Mouse (Mus musculus) testis, postnatal 10 days (tissue): ENCODE results near the gene Dgkb.

Source experiments
- DNase-seq: peaks from one replicate; pipeline ENCODE4 v3.0.0; 2021; ENCODE audit warnings: low spot score

Dgkb gene

DNA sequence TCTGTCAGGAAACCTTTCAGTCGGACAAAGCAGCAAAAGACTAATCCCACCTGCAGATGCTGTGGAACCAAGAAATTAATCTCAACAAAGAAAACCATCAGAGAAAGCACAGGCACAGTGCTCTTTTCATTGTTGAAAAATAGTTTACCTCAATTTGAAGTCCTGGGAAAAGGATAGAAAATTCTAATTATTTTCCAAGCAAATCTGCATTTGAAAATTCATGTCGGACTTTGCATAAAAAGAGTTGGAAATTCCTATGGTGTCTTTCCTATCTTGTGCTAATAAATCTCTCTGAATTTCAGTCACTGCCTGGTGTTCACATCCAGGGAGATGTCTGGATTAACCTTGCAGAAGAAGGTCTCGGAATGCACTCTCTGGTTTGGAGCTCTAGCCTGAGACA lies at the start of gene Dgkb:
TSS of gene Dgkb (plus strand) at position 301 of the 400 bp plus-strand sequence.
- DNase-seq, result no peak

DNA sequence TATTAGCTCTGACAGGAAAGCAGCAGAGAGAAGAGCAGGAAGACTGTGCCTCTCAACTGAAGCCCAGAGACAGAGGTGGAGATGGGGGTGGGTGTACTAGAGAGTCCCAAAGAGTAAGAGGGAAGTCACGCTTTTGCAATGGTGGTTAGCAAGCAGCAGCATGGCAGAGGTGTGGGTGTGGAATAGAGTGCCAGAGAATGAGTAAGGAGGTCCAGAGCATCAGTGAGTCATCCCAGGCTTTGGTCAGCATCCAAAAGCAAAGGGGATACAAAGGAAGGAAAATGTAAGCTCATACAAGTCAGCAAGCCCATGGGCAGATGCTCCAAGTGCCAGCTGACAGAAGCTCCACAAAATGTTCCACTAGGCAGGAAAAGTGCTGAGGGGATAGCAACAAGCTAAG lies 47.7 kb upstream of the Dgkb start:
- DNase-seq, result no peak

DNA sequence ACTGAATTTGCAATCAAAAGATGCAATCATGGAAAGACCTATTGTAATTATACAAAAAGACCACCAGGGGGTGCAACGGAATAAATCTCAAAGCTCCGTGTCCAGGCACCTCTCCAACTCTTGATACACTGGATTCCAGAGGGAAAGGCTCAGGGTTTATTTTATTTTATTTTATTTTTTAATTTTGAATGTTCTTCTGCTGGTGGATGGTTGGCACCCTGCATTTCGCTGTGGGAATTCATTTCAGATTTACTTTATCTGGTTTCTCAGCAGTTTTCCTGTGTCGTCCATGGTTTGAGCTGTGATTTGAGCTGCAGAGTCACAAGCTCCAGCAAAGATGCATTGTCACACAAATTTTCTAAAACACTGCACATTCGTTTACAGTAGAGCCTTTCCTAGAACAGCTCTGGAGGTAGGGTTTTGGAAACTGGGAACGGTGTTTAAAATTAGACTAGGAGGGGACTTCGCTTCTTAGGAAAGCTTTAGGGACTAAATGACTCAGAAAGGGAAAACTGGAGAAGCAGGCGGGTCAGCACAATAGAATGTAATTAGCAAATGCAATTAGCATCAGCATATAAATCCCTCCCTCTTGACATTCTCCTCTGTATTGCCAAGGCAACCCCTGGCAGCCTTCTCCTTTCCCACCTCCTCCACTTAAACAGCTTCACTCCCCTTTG lies 43.7 kb upstream of the Dgkb start:
- DNase-seq, result no peak

DNA sequence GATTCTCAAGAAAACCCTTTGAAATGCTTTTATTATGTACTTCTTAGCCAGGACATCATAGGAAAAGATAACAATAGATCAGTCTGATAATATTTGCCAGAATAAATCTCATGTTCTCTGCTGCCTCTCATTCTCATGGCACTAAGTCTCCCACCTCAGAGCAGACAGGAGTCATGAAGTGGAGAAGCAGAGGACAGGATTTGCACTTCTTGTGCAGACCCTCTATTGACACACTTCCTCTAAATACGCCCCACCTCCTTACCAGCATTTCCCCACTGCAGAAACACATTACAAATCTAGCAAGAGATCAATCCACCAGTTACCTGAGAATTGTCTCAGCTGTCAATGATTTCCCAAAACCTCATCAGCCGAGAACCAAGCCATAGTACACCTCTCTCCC lies 42.9 kb upstream of the Dgkb start:
- no peak for DNase-seq

DNA sequence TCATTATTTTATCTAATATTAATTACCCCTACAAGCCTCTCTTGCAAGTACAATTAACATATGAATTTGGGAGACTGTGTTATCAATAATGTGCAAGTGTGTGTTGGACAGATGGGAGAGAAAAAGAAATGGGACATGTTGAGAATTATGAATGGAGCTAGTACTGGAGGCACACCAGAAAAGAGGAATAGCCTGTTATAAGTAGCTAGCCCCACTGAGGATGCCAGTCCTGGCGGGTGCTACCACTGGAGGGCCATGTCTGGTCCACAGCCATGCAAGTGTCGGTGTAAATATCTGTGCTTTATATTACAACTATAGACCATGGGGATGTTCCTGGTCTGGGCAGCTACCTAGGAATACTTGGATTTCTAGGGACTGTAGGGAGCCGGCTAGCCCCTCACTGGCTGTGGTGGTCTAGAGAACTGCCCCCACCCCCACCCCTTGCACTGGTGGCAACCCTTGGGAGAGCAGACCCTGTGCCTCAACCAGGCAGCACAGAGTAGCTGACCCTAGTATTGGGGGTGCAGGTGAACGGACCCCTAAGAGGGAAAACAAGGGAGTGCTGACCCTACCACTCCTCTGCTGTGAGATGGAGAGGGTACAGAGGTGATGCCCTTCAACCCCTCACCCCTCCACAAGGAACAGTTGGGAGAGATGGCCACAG lies 21.1 kb upstream of the Dgkb start:
- no peak for DNase-seq

DNA sequence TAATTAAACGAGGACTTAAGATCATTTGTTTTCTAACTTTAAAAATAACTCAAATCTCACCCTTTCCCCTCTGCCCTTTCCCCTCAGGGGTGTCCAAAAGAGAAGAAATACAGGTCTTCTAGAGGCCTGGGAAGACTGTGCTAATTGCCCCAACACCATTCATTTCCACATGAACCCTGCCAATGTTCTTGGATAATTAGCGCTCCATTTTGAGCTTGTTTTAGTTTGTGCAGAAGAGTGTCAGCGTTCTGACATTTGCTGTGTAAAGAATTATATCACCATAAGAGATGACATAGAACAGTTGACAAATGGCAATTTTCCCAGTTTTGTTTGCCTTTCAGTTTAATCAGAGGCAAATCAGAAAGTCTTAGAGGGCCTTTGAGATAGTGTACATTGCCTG lies 3.4 kb upstream of the Dgkb start:
- no peak for DNase-seq

DNA sequence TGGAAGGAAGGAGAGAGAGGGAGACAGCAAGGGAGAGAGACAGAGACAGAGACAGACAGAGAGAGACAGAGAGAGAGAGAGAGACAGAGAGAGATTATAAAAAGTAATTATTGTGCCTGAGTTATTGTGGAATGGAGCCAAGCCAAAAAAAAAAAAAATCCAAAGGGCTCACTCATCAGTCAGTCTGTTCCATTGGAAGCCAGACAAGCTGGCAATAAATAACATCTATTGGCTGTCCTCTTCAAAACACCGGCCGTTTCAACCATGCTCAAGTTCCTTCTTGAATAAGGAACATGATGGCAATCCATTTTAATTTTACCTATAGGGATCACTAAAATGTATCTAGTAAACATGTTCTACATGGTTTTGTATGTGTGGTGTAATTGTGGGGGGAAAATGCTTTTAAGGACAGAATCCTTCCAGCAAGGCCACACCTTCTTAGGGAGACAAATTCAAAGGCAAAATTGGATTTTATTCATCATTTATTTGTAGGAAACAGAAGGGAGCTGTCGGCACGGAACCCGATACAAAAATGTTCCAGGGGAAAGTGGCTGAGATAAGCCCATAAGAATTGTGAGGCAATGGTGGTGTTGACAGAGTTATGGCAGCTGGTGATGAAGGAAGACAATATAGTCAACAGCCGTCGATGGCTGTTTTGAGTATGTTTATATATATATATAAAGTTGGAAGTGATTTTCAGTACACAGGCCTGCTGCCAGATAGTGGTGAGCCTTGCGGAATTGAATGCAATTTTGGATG lies 3.7 kb downstream of the Dgkb start:
- no peak for DNase-seq

DNA sequence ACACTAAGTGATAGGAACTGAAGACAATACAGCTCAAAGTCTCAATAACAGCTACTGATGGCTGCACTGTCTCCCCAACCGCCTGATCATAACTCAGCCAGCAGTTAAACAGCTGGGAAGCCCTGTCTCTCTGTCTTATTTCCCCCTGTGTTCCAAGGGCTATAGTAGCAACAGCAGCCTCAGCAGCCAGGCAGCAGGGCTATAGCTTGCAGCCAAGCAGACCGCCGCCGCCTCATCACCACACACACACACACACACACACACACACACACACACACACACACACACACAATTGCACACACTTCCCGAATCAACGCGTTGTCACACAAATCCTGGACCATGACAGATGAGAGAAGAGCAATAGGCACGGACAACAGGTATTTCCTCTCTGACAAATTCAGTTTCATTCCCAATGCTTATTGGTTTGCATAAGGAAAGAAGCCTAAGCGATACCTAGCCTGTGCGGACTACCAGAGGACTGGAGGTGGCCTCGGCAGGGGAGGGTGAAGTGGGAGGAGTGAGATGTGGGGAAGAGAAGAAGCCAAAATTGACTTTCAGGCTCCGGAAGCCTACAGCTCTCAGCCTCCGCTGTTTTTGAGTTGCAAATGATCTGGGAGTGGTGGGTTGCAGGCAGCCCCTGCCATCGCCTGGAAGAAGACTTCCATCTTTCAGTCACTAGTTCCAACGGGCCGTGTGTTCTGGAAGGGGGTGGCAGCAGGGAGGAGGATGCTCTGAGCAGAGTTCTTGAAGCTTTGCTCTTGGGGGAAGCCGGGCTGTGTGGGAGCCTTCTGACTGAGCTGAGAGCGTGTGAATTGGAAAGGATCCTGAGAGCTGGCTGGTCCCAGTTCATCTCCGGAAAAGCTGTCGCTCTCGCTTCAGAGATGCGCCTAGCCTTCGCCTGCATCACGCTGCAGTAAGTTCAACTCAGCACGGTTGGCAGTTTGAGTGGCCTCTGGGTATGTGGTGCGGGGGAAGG lies 62.8 kb downstream of the Dgkb start:
- DNase-seq, result peak; percentile 41

DNA sequence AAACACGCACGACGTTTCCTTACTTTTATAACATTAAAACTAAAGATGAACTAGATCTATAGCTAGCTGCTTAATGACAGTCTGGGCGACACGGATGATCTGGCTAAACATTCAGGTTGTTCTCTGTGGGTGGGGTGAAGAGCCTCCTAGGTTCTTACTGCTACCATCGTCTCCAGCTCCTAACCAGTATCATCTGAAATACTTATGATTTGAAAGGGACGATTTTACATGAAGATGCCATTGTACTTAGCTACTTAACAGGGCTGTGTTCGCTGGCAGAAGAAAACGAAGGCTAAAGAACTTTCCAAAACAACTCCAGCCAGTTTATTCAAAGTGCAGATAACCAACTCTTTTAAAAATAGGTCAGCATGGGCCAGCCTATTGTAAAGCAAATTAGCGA lies 63.9 kb downstream of the Dgkb start:
- no peak for DNase-seq

DNA sequence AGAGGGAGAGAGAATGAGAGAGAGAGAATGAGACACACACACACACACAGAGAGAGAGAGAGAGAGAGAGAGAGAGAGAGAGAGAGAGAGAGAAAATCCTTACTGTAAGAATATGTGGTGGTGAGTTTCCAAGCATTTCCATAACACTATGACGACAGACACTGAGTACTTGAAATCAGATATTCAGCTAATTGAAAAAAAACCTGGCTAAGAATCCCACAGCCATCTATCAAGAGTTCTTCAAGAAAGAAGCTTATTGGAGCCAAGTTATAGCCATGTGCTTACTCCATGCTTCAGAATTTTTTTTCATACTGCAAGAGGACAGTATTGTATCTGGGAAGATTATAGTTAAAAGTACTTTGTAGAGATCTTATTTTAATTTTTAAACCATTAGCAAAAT lies 65.3 kb downstream of the Dgkb start:
- DNase-seq, result no peak

DNA sequence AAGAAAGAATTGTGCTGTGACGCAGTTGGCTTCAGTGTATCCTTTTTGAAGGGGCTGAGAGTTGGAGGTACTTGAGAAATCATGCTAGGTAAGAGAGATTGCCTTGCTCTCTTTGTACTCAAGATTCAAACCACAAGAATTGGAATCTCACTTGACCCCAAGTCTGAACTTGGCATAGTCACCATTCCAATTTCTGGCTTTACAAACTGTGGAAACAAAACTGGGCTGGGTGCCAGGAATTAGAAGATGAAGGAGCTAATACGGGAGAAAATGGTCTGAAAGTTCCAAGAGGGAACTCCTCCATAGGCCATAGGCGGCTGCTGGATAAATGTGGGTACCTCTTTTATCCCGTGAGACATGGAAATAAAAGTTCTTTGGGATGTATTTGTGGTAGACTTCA lies 66.3 kb downstream of the Dgkb start:
- no peak for DNase-seq

DNA sequence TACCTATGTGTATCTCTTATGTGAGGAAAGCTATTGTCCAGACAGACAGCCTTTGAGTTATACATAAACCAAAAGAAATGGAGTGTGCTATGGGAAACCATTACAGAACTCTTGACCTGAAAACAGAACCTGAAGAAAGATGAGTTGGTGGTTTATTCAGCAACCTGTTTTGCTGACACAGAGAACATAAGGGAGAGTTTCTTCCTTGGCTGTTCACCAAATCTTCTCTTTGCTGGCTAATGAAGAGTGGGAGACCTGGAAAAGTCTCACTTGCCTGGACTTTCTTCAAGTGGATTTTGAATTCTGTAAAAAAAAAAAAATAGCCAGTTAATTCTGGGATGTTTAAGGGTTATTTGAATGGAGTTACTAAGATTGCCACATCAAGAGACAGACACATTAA lies 71.1 kb downstream of the Dgkb start:
- DNase-seq, result no peak

DNA sequence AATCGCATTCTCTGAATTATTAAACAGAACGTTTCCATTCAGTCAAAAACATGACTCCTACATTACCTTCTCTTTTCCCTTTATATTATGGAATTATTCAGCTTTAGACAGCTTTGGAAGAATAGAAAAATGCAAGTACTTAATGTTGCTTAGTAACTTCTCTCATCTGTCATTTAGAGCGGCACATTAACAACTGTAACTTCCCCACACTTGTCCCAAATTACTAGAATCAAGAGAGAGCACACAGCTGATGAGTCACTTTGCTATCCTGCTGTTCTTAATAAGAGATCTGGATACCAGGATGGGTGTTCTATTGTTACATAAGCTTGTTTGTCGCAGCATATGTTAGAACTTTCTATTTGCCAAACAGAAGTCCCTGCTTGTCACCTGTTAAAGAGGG lies 71.9 kb downstream of the Dgkb start:
- no peak for DNase-seq

DNA sequence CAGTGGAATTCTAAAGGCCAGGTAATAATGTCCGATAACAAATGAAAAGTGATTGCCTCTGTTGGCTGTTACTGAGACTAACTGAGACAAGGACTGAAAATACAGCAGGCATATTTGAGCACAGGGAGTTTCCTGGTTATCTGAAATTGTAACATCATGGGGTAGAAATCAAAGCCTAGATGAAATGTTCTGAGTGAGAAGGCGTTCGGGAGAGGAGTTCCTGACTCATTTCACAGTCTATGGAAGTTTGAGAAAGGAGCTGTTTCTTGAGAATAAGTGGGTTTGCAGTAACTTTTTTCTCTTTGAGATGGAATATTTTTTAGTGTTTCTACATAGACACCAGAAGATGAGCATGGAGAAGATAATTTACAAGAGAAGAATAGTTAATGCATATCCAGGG lies 73.8 kb downstream of the Dgkb start:
- no peak for DNase-seq

DNA sequence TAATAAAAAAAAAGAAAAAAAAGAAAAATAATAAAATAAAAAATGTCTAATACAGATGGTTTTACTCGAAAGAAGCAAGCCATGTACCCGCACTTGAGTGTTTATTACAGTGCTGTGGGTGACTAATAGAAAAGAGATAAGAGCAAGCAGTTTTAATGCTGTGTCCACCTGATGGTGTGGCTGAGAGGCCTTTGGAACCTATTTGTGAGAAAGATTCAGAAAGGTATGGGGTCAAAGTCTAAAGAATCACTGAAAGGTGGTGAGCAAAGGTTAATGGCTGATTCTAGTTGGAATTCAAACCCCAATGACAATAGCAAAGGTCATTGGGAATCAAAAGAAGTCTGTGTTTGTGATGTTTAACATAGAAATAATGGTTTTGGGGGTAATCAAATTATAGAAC lies 124.6 kb downstream of the Dgkb start:
- no peak for DNase-seq

DNA sequence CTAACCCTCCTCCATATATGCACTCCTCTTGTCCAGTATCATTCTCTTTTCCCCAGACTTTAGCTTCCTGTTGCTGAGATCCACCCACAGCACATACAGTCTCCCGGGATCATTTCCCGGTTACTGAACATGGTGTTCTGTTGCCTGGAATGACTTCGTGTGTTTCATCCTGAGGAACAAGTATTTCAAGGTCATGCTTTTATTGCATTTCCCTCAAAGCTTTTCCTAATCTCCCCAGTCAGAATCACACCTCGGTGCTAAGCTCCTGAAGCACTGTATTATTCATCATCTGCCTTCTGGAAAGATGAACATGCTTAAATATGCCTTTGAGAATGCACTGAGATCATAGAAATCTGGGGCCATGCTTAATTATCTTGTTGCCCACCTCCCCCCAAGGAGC lies 138.7 kb downstream of the Dgkb start:
- DNase-seq, result no peak

DNA sequence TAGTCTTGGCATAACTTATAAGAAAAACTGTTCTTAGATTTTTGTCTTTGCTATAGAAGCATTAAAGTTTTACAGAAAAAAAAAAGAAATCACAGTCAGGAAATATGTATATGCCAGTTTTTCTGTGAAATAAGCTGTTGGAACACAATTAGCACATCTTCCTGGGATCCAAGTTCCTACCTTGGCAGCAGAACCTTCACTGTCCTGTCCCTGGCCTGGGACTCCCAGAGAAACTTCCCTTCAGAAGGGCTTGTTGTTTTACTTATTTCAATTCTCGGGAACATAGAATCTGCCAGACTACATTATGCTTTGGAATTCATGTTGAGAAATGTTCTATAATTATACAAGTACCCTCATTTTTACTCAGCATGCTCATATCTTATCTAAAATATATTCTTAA lies 154.0 kb downstream of the Dgkb start:
- no peak for DNase-seq

DNA sequence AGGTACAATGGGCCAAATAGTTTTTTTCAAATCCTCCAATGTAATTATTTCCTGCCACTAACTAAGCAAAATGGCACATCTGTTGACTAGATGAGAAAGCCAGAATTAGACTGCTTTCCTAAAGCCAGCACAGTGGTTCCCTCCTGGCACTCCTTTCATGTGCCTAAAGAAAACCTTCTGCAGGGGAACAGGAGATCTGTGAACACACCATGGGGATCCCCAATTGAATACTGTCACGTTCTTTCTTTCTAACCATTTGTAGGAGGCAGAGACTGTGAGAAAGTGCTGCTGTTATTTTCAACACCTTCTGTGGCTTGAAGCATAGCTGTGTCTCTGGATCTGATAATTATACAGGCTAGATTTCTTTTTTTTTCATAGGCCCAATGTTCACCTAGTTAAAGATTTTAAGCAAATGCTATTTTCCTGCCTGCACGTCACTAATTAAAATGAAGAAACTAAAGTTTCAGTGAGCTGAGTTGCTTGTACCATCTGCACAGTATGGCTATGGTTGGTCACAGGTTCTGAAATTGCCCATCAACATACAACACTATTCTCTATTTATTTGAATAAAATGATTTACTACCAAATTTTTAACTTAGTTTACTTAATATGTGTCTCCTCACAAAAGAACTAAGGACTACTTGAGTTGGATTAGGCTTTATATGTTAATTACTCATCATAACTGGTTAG lies 161.1 kb downstream of the Dgkb start:
- no peak for DNase-seq

DNA sequence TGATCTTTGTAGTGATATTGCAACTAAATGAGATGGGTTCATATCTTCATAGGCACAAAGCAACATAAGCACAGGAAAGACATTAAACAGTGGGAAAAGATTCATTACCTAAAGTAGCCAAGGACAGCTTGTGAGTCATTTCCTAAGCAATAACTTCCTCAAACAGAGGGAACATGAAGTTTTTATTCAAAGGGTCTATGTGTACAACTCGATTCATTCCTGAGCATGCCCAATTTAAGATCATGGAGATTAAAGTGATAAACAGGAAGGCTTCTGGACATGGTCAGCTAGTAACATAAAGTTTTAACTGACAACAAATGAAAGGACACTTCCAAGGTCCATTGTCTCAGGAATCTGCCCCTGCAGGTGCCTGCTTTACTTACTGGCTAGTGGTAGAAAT lies 167.8 kb downstream of the Dgkb start:
- DNase-seq, result no peak

DNA sequence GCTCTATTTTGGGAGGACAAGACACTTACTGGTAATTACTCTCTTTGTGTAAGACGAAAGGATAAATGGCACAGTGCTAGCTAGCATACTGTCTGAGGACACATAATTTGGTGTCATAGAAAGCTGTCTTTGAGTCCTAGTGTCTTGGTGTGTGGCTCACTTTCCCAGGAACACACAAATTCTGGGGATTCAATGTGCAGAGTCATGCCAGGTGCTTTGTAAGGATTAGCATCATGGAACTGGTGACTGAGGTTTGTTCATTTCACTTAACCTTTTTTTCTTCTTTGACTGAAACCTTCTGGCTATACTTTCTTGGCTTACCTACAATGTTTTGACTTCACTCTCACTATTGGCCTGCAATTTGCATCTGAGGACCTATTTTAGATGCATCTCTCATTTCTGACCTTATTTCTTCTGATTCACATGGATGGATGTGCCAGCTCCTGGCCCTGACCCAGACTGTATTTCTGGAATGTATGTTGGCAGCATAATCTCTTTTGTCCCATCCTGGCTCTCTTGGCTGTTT lies 170.6 kb downstream of the Dgkb start:
- DNase-seq, result no peak

DNA sequence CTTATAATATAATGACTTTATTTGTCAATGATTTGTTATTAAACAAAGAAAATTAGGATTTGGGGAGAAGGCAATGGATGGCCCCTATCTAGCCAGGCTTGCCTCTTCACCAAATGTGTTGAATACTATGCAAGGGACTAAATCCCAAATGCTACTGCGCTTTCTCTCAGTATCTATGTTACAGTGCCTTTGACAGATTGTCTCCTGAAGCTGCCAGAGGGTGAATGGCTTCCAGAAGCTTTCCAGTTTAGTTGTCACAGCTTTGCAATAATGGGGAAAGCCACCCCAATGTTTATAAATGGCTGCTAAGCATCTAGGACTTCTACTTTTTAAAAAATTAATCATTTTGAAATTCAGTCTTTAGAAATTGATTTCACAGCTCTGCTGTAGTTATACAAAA lies 175.7 kb downstream of the Dgkb start:
- DNase-seq, result no peak
